In genomic region chr6:98850906-98851305, GRCm38 (mm10) we compare ENCODE assay signal across 27 mouse cellular contexts.
DNase-seq lines count a peak whose midpoint lies in the region; ATAC-seq and TF ChIP-seq lines count a peak whose summit lies in the region.
"Had no signal": no experiment of that assay in that cellular context is flagged by ENCODE, and none has a peak within 500 bp of the region (broad histone marks: within the 10 kb centered on the region; RNA-seq: fewer than 3 reads in every experiment).

No protein-coding gene starts in this region.

- no peak overlapping the region for H3K4me2 ChIP-seq in forebrain, postnatal 0 days (ENCODE audit: low read depth)
- H3K4me2 ChIP-seq in forebrain, embryonic 11.5 days (ENCODE audit: low read depth, low read length, severe bottlenecking), result no peak overlapping the region
- peak overlapping the region; percentile 50; the same call in 1 of the 2 replicates for H3K4me2 ChIP-seq in CH12.LX (ENCODE audit: insufficient read depth, low read depth, poor library complexity, severe bottlenecking)
- H3K4me2 ChIP-seq: embryonic facial prominence, embryonic 12.5 days; embryonic facial prominence, embryonic 15.5 days; forebrain, embryonic 13.5 days; heart, embryonic 12.5 days; heart, embryonic 15.5 days; hindbrain, embryonic 14.5 days had no signal

- no peak overlapping the region for H3K27ac ChIP-seq in forebrain, postnatal 0 days (ENCODE audit: low read depth, low read length)
- no peak overlapping the region for H3K27ac ChIP-seq in forebrain, embryonic 11.5 days (ENCODE audit: low read depth, low read length)
- H3K27ac ChIP-seq in CH12.LX (ENCODE audit: insufficient read depth, low read depth), result no peak overlapping the region
- H3K27ac ChIP-seq: embryonic facial prominence, embryonic 12.5 days; embryonic facial prominence, embryonic 15.5 days; forebrain, embryonic 13.5 days; gastrocnemius, adult 2 months; heart, embryonic 15.5 days; hindbrain, embryonic 14.5 days; hindbrain, postnatal 0 days had no signal

- no peak for ATAC-seq in forebrain, postnatal 0 days
- no peak for ATAC-seq in forebrain, embryonic 11.5 days (replicated peaks; ENCODE audit: low FRiP score)
- ATAC-seq: forebrain, embryonic 13.5 days; forebrain, embryonic 16.5 days; hindbrain, postnatal 0 days; inflammation-experienced regulatory T-cells, adult 6 months; intestine, embryonic 16.5 days had no signal

- TF ChIP-seq EP300 in CH12.LX (IDR thresholded peaks at IDR 0.05; ENCODE audit: low read length), result no peak

- no peaks in the 10 kb centered on the region for H3K36me3 ChIP-seq in forebrain, postnatal 0 days (ENCODE audit: insufficient read depth)
- H3K36me3 ChIP-seq in forebrain, embryonic 11.5 days (ENCODE audit: control insufficient read depth, insufficient read depth, low read length), result no peaks in the 10 kb centered on the region
- H3K36me3 ChIP-seq in CH12.LX (replicated peaks in 1 of 2; ENCODE audit: control insufficient read depth in 1 of 2, insufficient read depth in 1 of 2, low read length in 1 of 2), result no peaks in the 10 kb centered on the region
- H3K36me3 ChIP-seq: embryonic facial prominence, embryonic 12.5 days; embryonic facial prominence, embryonic 15.5 days; G1E; heart, embryonic 12.5 days; heart, embryonic 15.5 days had no signal

- dilution Hi-C loops in CH12.LX (cut with MboI; ENCODE audit: extremely low pct_ligation_motif_present, extremely low pct_unique_long_range_greater_than_20kb, low sequenced_read_pairs), result no loop called here

- no peaks in the 10 kb centered on the region for H3K9me3 ChIP-seq in forebrain, postnatal 0 days (ENCODE audit: low read length)
- H3K9me3 ChIP-seq in forebrain, embryonic 11.5 days (ENCODE audit: control insufficient read depth, low read length), result no peaks in the 10 kb centered on the region
- H3K9me3 ChIP-seq in CH12.LX (replicated peaks; ENCODE audit: low read length), result no peaks in the 10 kb centered on the region
- H3K9me3 ChIP-seq: embryonic facial prominence, embryonic 12.5 days; embryonic facial prominence, embryonic 15.5 days; forebrain, embryonic 13.5 days; G1E; heart, embryonic 12.5 days; heart, embryonic 15.5 days had no signal

- peak; percentile 7 for DNase-seq in forebrain, postnatal 0 days
- no peak for DNase-seq in forebrain, embryonic 11.5 days (ENCODE audit: low spot score)
- DNase-seq in CH12.LX (ENCODE audit: extremely low read depth), result no peak
- DNase-seq in brain, embryonic 14.5 days (ENCODE audit: low read depth), result peak; percentile 22
- no peak for DNase-seq in embryo, embryonic 9.5 days (ENCODE audit: extremely low spot score)
- DNase-seq in gastrocnemius, postnatal 10 days, result no peak
- DNase-seq: adrenal gland, adult 8-10 months; adrenal gland, postnatal 25 days; cerebellum, adult 18-20 months; cerebellum, adult 9-10 months; cerebellum, postnatal 14 days; gastrocnemius, adult 2 months; gastrocnemius, postnatal 25 days; heart, postnatal 10 days; heart, postnatal 4 days; kidney, adult 18-20 months had no signal

- no peak for TF ChIP-seq CTCF in forebrain, postnatal 0 days (IDR thresholded peaks at IDR 0.05; ENCODE audit: low read depth)
- TF ChIP-seq CTCF in CH12.LX (conservative IDR thresholded peaks at IDR 0.05 in 1 of 2, IDR thresholded peaks at IDR 0.05 in 1 of 2; ENCODE audit: low read depth in 2 of 2, low read length in 2 of 2), result no peak
- TF ChIP-seq CTCF in brain, embryonic 14.5 days (IDR thresholded peaks at IDR 0.05; ENCODE audit: borderline replicate concordance, extremely low read depth, insufficient read depth, insufficient read length), result no peak

- H3K27me3 ChIP-seq in forebrain, postnatal 0 days (ENCODE audit: insufficient read depth, low read length), result no peaks in the 10 kb centered on the region
- no peaks in the 10 kb centered on the region for H3K27me3 ChIP-seq in forebrain, embryonic 11.5 days (ENCODE audit: control insufficient read depth, insufficient read depth, low read length)
- H3K27me3 ChIP-seq in CH12.LX (replicated peaks), result no peaks in the 10 kb centered on the region
- H3K27me3 ChIP-seq: embryonic facial prominence, embryonic 12.5 days; embryonic facial prominence, embryonic 15.5 days; forebrain, embryonic 13.5 days; heart, embryonic 12.5 days; heart, embryonic 15.5 days had no signal

- WGBS in forebrain, postnatal 0 days, result 53% methylated on average over 2 of the region's 2 CpGs
- 79% methylated on average over 2 of the region's 2 CpGs for WGBS in forebrain, embryonic 11.5 days

- H3K4me3 ChIP-seq in forebrain, postnatal 0 days (ENCODE audit: low read depth, low read length), result no peak overlapping the region
- no peak overlapping the region for H3K4me3 ChIP-seq in forebrain, embryonic 11.5 days (ENCODE audit: low read depth, low read length)
- no peak overlapping the region for H3K4me3 ChIP-seq in CH12.LX (replicated peaks in 1 of 3; ENCODE audit: low read depth in 2 of 3, low read length in 2 of 3, poor library complexity in 1 of 3)
- H3K4me3 ChIP-seq: embryonic facial prominence, embryonic 12.5 days; embryonic facial prominence, embryonic 15.5 days; forebrain, embryonic 13.5 days; gastrocnemius, adult 2 months; heart, embryonic 12.5 days; heart, embryonic 15.5 days had no signal

- no peak for TF ChIP-seq POLR2A in CH12.LX (IDR thresholded peaks at IDR 0.05; ENCODE audit: low read depth, low read length)
- no peak for TF ChIP-seq POLR2A in brain, embryonic 14.5 days (IDR thresholded peaks at IDR 0.05; ENCODE audit: borderline replicate concordance, extremely low read depth, insufficient read depth, insufficient read length, poor library complexity, severe bottlenecking)

- in situ Hi-C loops in CH12.LX (cut with MboI; ENCODE audit: low pct_ligation_motif_present, low pct_unique_long_range_greater_than_20kb, low sequenced_read_pairs), result no loop called here

- H3K79me2 ChIP-seq in CH12.LX (replicated peaks; ENCODE audit: control insufficient read depth, extremely low read depth, insufficient read depth, poor library complexity, severe bottlenecking), result no peaks in the 10 kb centered on the region

- H3K4me1 ChIP-seq in forebrain, postnatal 0 days (ENCODE audit: insufficient read depth), result no peaks in the 10 kb centered on the region
- no peaks in the 10 kb centered on the region for H3K4me1 ChIP-seq in forebrain, embryonic 11.5 days (replicated peaks; ENCODE audit: control insufficient read depth, insufficient read depth, low read length)
- H3K4me1 ChIP-seq in CH12.LX (ENCODE audit: control insufficient read depth in 1 of 2, insufficient read depth in 2 of 2), result peaks cover 24 to 63% of the 10 kb centered on the region in 2 experiments
- H3K4me1 ChIP-seq: forebrain, embryonic 13.5 days; heart, embryonic 15.5 days had no signal

- H3K9ac ChIP-seq in forebrain, postnatal 0 days, result no peak overlapping the region
- no peak overlapping the region for H3K9ac ChIP-seq in forebrain, embryonic 11.5 days (ENCODE audit: low read length)
- H3K9ac ChIP-seq in CH12.LX (ENCODE audit: insufficient read depth, low read depth), result no peak overlapping the region
- H3K9ac ChIP-seq: embryonic facial prominence, embryonic 12.5 days; embryonic facial prominence, embryonic 15.5 days; forebrain, embryonic 13.5 days; heart, embryonic 12.5 days; heart, embryonic 15.5 days; hindbrain, embryonic 14.5 days had no signal

- TF ChIP-seq RAD21 in CH12.LX (IDR thresholded peaks at IDR 0.05; ENCODE audit: low read depth, low read length), result no peak

TF ChIP-seq in CH12.LX, 34 proteins besides CTCF, POLR2A, EP300 and RAD21:
- TF ChIP-seq PAX5 (IDR thresholded peaks at IDR 0.05; ENCODE audit: low read length) (no peak), NRF1 (IDR thresholded peaks at IDR 0.05; ENCODE audit: low read depth, low read length) (no peak), MYC (IDR thresholded peaks at IDR 0.05; ENCODE audit: low read depth, low read length) (no peak), CHD1 (IDR thresholded peaks at IDR 0.05; ENCODE audit: low read depth, low read length) (no peak), E2F4 (IDR thresholded peaks at IDR 0.05; ENCODE audit: insufficient replicate concordance, low read depth, low read length) (no peak), CHD2 (IDR thresholded peaks at IDR 0.05; ENCODE audit: low read length) (no peak), MAZ (IDR thresholded peaks at IDR 0.05; ENCODE audit: low read depth, low read length) (no peak), MEF2A (IDR thresholded peaks at IDR 0.05; ENCODE audit: borderline replicate concordance, low read depth, low read length) (no peak), ZMIZ1 (IDR thresholded peaks at IDR 0.05; ENCODE audit: low read depth, low read length) (no peak), JUND (conservative IDR thresholded peaks at IDR 0.05; ENCODE audit: low read depth, low read length) (no peak), ETS1 (conservative IDR thresholded peaks at IDR 0.05; ENCODE audit: low read depth, low read length) (no peak), USF1 (IDR thresholded peaks at IDR 0.05; ENCODE audit: low read depth, low read length) (no peak), ZC3H11A (IDR thresholded peaks at IDR 0.05; ENCODE audit: low read depth, low read length) (no peak), GABPA (IDR thresholded peaks at IDR 0.05; ENCODE audit: insufficient replicate concordance, low read depth, low read length) (no peak), JUN (IDR thresholded peaks at IDR 0.05; ENCODE audit: insufficient read depth, low read depth, low read length) (no peak), KAT2A (IDR thresholded peaks at IDR 0.05; ENCODE audit: insufficient replicate concordance, low read length) (no peak), TBP (conservative IDR thresholded peaks at IDR 0.05; ENCODE audit: low read depth, low read length) (no peak)

Comparison
In these comparisons a context has a peak if more than half of its experiments do, and no peak if none do; other contexts are left out.
1. DNase-seq: peak in forebrain, postnatal 0 days (single experiment) and brain, embryonic 14.5 days (single experiment); none in forebrain, embryonic 11.5 days (single experiment), CH12.LX (single experiment), embryo, embryonic 9.5 days (single experiment) and gastrocnemius, postnatal 10 days (single experiment).